ENCODE assay signal across 8 mouse cellular contexts in genomic region chr10:87971536-87971935, GRCm38 (mm10).
DNase-seq lines count a peak whose midpoint lies in the region; ATAC-seq and TF ChIP-seq lines count a peak whose summit lies in the region.

No protein-coding gene starts in this region.

- H3K27ac ChIP-seq in forebrain, postnatal 0 days (ENCODE audit: low read depth, low read length): no peak overlapping the region
- H3K27ac ChIP-seq in forebrain, embryonic 10.5 days: no peak overlapping the region
- H3K27ac ChIP-seq in liver, postnatal 0 days (ENCODE audit: low read depth): no peak overlapping the region
- no peak overlapping the region for H3K27ac ChIP-seq in liver, embryonic 11.5 days (ENCODE audit: low read depth, low read length)

- 69% methylated on average over 6 of the region's 6 CpGs for WGBS in forebrain, postnatal 0 days
- WGBS in forebrain, embryonic 10.5 days: 72% methylated on average over 6 of the region's 6 CpGs
- 63% methylated on average over 6 of the region's 6 CpGs for WGBS in liver, postnatal 0 days (ENCODE audit: insufficient replicate concordance)
- WGBS in liver, embryonic 11.5 days: 67% methylated on average over 6 of the region's 6 CpGs

- no peak for TF ChIP-seq EP300 in liver, postnatal 0 days (IDR thresholded peaks at IDR 0.05; ENCODE audit: low read depth)

- ATAC-seq in forebrain, postnatal 0 days: no peak
- ATAC-seq in liver, postnatal 0 days: no peak
- no peak for ATAC-seq in liver, embryonic 11.5 days (replicated peaks; ENCODE audit: low FRiP score)

- H3K36me3 ChIP-seq in forebrain, postnatal 0 days (ENCODE audit: insufficient read depth): no peaks in the 10 kb centered on the region
- H3K36me3 ChIP-seq in forebrain, embryonic 10.5 days (replicated peaks): no peaks in the 10 kb centered on the region
- H3K36me3 ChIP-seq in liver, postnatal 0 days (replicated peaks; ENCODE audit: insufficient read depth, low read length): no peaks in the 10 kb centered on the region
- no peaks in the 10 kb centered on the region for H3K36me3 ChIP-seq in liver, embryonic 11.5 days (ENCODE audit: control insufficient read depth, insufficient read depth, low read length)

- H3K4me1 ChIP-seq in forebrain, postnatal 0 days (ENCODE audit: insufficient read depth): no peaks in the 10 kb centered on the region
- H3K4me1 ChIP-seq in forebrain, embryonic 10.5 days: no peaks in the 10 kb centered on the region
- no peaks in the 10 kb centered on the region for H3K4me1 ChIP-seq in liver, postnatal 0 days (ENCODE audit: insufficient read depth)
- H3K4me1 ChIP-seq in liver, embryonic 11.5 days (replicated peaks; ENCODE audit: control insufficient read depth, insufficient read depth, low read length): no peaks in the 10 kb centered on the region

- TF ChIP-seq CTCF in forebrain, postnatal 0 days (IDR thresholded peaks at IDR 0.05; ENCODE audit: low read depth): peak; percentile 20
- TF ChIP-seq CTCF in liver, postnatal 0 days (IDR thresholded peaks at IDR 0.05; ENCODE audit: low read depth): peak; percentile 52

- no peaks in the 10 kb centered on the region for H3K27me3 ChIP-seq in forebrain, postnatal 0 days (ENCODE audit: insufficient read depth, low read length)
- no peaks in the 10 kb centered on the region for H3K27me3 ChIP-seq in forebrain, embryonic 10.5 days (ENCODE audit: poor library complexity, severe bottlenecking)
- H3K27me3 ChIP-seq in liver, postnatal 0 days (ENCODE audit: insufficient read depth, low read length): no peaks in the 10 kb centered on the region
- no peaks in the 10 kb centered on the region for H3K27me3 ChIP-seq in liver, embryonic 11.5 days (replicated peaks; ENCODE audit: control insufficient read depth, insufficient read depth, low read length)

- no peak overlapping the region for H3K4me3 ChIP-seq in forebrain, postnatal 0 days (ENCODE audit: low read depth, low read length)
- no peak overlapping the region for H3K4me3 ChIP-seq in forebrain, embryonic 10.5 days
- H3K4me3 ChIP-seq in liver, postnatal 0 days (ENCODE audit: low read depth, low read length): no peak overlapping the region
- H3K4me3 ChIP-seq in liver, embryonic 11.5 days (ENCODE audit: low read depth, low read length): no peak overlapping the region

- H3K9me3 ChIP-seq in forebrain, postnatal 0 days (ENCODE audit: low read length): no peaks in the 10 kb centered on the region
- no peaks in the 10 kb centered on the region for H3K9me3 ChIP-seq in forebrain, embryonic 10.5 days
- H3K9me3 ChIP-seq in liver, postnatal 0 days (ENCODE audit: low read length): no peaks in the 10 kb centered on the region
- H3K9me3 ChIP-seq in liver, embryonic 11.5 days (ENCODE audit: control insufficient read depth, low read length): no peaks in the 10 kb centered on the region

- DNase-seq in forebrain, postnatal 0 days: peak; percentile 12
- DNase-seq in forebrain, embryonic 10.5 days (ENCODE audit: extremely low spot score, low spot score): no peak
- no peak for DNase-seq in liver, postnatal 0 days
- DNase-seq in liver, embryonic 11.5 days (ENCODE audit: low spot score): no peak
- DNase-seq in adipocyte (ENCODE audit: low spot score): peak; percentile 49
- DNase-seq in kidney, postnatal 14 days: peak; percentile 33
- DNase-seq in spleen, postnatal 36 days (ENCODE audit: low spot score in 2 of 2): no peak
- no peak for DNase-seq in layer of hippocampus, adult 9-11 months

- no peak overlapping the region for H3K4me2 ChIP-seq in forebrain, postnatal 0 days (ENCODE audit: low read depth)
- no peak overlapping the region for H3K4me2 ChIP-seq in liver, postnatal 0 days (ENCODE audit: low read depth, low read length)
- no peak overlapping the region for H3K4me2 ChIP-seq in liver, embryonic 11.5 days

- H3K9ac ChIP-seq in forebrain, postnatal 0 days: no peak overlapping the region
- H3K9ac ChIP-seq in liver, postnatal 0 days (replicated peaks): no peak overlapping the region
- no peak overlapping the region for H3K9ac ChIP-seq in liver, embryonic 11.5 days (ENCODE audit: low read depth, low read length)

Comparison
In these comparisons a context has a peak if more than half of its experiments do, and no peak if none do; other contexts are left out.
1. DNase-seq: peak in forebrain, postnatal 0 days (single experiment), adipocyte (single experiment) and kidney, postnatal 14 days (single experiment); none in forebrain, embryonic 10.5 days (single experiment), liver, postnatal 0 days (single experiment), liver, embryonic 11.5 days (single experiment), spleen, postnatal 36 days (0 of 2) and layer of hippocampus, adult 9-11 months (single experiment).